Mouse (Mus musculus) bone marrow macrophage, adult 2 months (primary cell): Measurements from ENCODE around the gene Arhgap44.

ENCODE experiments used
- CTCF ChIP-seq: IDR thresholded peaks from 2 replicates; pipeline ENCODE4 v1.5.1; 2012; ENCODE audit warnings: low read depth, mild to moderate bottlenecking, low read length, moderate library complexity
- POLR2A ChIP-seq: IDR thresholded peaks from 2 replicates; pipeline ENCODE4 v1.6.1; 2012; ENCODE audit warnings: mild to moderate bottlenecking, low read depth, low read length, borderline replicate concordance

GRCm38 (mm10) chr11:64978720-64979488 is 183.9 kb downstream of the Arhgap44 start, which contains the start of gene Elac2:
- no peak for TF ChIP-seq POLR2A
- TF ChIP-seq CTCF = no peak
